Mouse (Mus musculus) layer of hippocampus, adult 6 months (tissue): Measurements from ENCODE around the gene Slc25a36. TPM values are rescaled to one million over a fixed set of nuclear protein-coding genes. Genes with fewer than 3 reads are reported as not detected.

Experiments used
- long read RNA-seq, 2 experiments: library from polyadenylated mRNA; unstranded; transcript quantifications; one replicate each; pipeline ENCODE4 v2.0.0; 2019 to 2020
- polyA plus RNA-seq: library from polyadenylated mRNA; unstranded; fragments of <200 nt; fragmentation: Nextera tagmentation; gene quantifications from 2 replicates; pipeline ENCODE4 v1.2.3, GENCODE M21; 2021

Slc25a36 gene
- polyA plus RNA-seq: 8.9 and 17.2 TPM in 2 replicates
- long read RNA-seq, experiment 1, full-length matches to known transcripts: 4 of 29 reads
- long read RNA-seq, experiment 1, partial matches to known transcripts: 0 of 29 reads
- long read RNA-seq, experiment 1, other reads (novel, unspliced or antisense): 25 of 29 reads
- long read RNA-seq, experiment 2, full-length matches to known transcripts: 47 of 65 reads
- long read RNA-seq, experiment 2, partial matches to known transcripts: 0 of 65 reads
- long read RNA-seq, experiment 2, other reads (novel, unspliced or antisense): 18 of 65 reads

DNA sequence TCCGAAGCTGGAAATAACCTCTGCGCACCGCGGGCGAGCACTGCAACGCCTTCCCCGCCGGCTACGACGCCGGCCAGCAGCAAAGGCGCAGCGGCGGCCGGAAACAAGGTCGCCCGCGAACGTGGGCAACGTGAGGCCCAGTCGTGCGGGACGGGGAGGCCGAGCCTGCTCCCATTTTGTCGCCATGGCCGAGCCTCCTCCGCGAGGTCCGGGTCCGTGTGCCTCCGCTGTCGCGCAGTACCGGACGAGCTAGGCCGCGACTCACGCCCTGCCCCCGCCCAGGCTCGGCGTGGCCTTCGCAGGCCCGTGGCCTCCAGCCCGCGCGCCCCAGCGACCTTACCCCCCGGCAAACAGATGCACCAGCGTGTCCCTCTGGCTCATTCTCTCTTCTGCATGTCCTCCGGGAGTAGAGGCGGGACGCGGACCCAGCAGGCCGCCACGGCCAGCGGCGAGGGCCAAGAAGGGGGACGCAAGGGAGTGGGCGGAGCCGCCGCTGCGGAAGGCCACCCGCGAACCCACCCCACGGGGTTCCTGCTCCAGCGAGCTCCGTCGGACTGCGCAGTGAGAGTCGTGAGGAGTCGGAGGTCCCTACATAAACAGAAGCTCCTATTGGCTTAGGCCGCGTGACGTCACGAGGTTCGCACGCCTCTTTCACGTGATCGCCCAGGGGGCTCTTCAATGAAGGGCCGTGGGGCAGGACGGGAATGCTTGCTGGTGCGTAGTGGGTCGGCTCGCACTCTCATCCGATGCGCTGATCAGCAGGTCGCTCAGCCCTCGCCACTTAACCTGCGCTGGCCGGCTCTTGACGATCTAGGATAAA, at the start of gene Slc25a36:
Gene Slc25a36, minus strand, starts transcription at position 587 of the 820 bp plus-strand sequence.

Other genes with a start within 250 kb of the Slc25a36 start
- 7.6 and 10.3 TPM in 2 replicates for gene Pxylp1, start 218.5 kb downstream of the Slc25a36 start, polyA plus RNA-seq
- gene Spsb4, start 92.3 kb downstream of the Slc25a36 start, polyA plus RNA-seq: 3.4 TPM in 2 replicates